Mouse (Mus musculus) T-helper 2 cell (primary cell): ENCODE results near the gene Adam19.

Source experiments
- in situ Hi-C: fragments of 300-600 bp; cut with MboI, MseI; formaldehyde crosslinking; loops from one replicate; pipeline ENCODE4 v1.15.1; 2025; ENCODE audit warnings: high pct_unique_total_duplicates

The Adam19 gene

GRCm38 (mm10) chr11:46055896-46056769 is at the start of gene Adam19:
Adam19 (plus strand) TSS chr11:46055992.
- in situ Hi-C loops, result loop anchor here (10.0 kb wide), 1 partner anchor 79 kb away; no protein-coding TSS in a partner anchor

- in situ Hi-C loops, result no loop called here
Measured at GRCm38 (mm10) chr11:46016061-46016460, 39.7 kb upstream of the Adam19 start.

- in situ Hi-C loops, result no loop called here
Measured at GRCm38 (mm10) chr11:46020246-46020645, 35.5 kb upstream of the Adam19 start.

GRCm38 (mm10) chr11:46021850-46022249 is 33.9 kb upstream of the Adam19 start:
- in situ Hi-C loops, result no loop called here

- in situ Hi-C loops, result no loop called here
Measured at GRCm38 (mm10) chr11:46022983-46023382, 32.8 kb upstream of the Adam19 start.

GRCm38 (mm10) chr11:46025962-46026392 is 29.8 kb upstream of the Adam19 start:
- in situ Hi-C loops, result no loop called here

GRCm38 (mm10) chr11:46027952-46028814 is 27.6 kb upstream of the Adam19 start:
- in situ Hi-C loops, result no loop called here

- in situ Hi-C loops, result no loop called here
Measured at GRCm38 (mm10) chr11:46029485-46029884, 26.3 kb upstream of the Adam19 start.

- in situ Hi-C loops, result loop anchor here (5.0 kb wide), 1 partner anchor 182 kb away; no protein-coding TSS in a partner anchor
Measured at GRCm38 (mm10) chr11:46030026-46030425, 25.8 kb upstream of the Adam19 start.

- in situ Hi-C loops, result loop anchor here (5.0 kb wide), 1 partner anchor 181 kb away; no protein-coding TSS in a partner anchor
Measured at GRCm38 (mm10) chr11:46031470-46031869, 24.3 kb upstream of the Adam19 start.

GRCm38 (mm10) chr11:46032956-46033355 is 22.8 kb upstream of the Adam19 start:
- in situ Hi-C loops, result loop anchor here (5.0 kb wide), 1 partner anchor 179 kb away; no protein-coding TSS in a partner anchor

GRCm38 (mm10) chr11:46036374-46036773 is 19.4 kb upstream of the Adam19 start:
- in situ Hi-C loops, result no loop called here

- in situ Hi-C loops, result no loop called here
Measured at GRCm38 (mm10) chr11:46038901-46039300, 16.9 kb upstream of the Adam19 start.

- in situ Hi-C loops, result no loop called here
Measured at GRCm38 (mm10) chr11:46039335-46039734, 16.5 kb upstream of the Adam19 start.

- in situ Hi-C loops, result no loop called here
Measured at GRCm38 (mm10) chr11:46040841-46041556, 14.8 kb upstream of the Adam19 start.

- in situ Hi-C loops, result no loop called here
Measured at GRCm38 (mm10) chr11:46041607-46042267, 14.1 kb upstream of the Adam19 start.

- in situ Hi-C loops, result no loop called here
Measured at GRCm38 (mm10) chr11:46044781-46045180, 11.0 kb upstream of the Adam19 start.

- in situ Hi-C loops, result no loop called here
Measured at GRCm38 (mm10) chr11:46047264-46047663, 8.5 kb upstream of the Adam19 start.

GRCm38 (mm10) chr11:46052105-46052659 is 3.6 kb upstream of the Adam19 start, which contains the start of gene Gm12166:
Gm12166 (minus strand) TSS chr11:46052321.
- in situ Hi-C loops, result loop anchor here (10.0 kb wide), 1 partner anchor 83 kb away; no protein-coding TSS in a partner anchor

- in situ Hi-C loops, result loop anchor here (10.0 kb wide), 1 partner anchor 81 kb away; no protein-coding TSS in a partner anchor
Measured at GRCm38 (mm10) chr11:46053457-46053856, 2.3 kb upstream of the Adam19 start.
